Mouse (Mus musculus) lung, postnatal 0 days (tissue): ENCODE measurements around the gene Hspb9. TPM values are rescaled to one million over a fixed set of nuclear protein-coding genes. Genes with fewer than 3 reads are reported as not detected.

Source experiments
- ATAC-seq: fragments of 200-750 bp; cut with Nextera tagmentation; 2 replicates; pipeline ENCODE4 v1.8.0; 2017; ENCODE audit warnings: moderate library complexity
- DNase-seq: peaks from one replicate; pipeline ENCODE4 v3.0.0-alpha.2; 2016; ENCODE audit warnings: low spot score
- H3K27ac ChIP-seq: fragments of 300-500 bp; sonication (generic); 2 replicates; pipeline ENCODE4 v1.5.1; 2014; ENCODE audit warnings: antibody characterized with exemption, mild to moderate bottlenecking, low read length, mixed read lengths
- H3K27me3 ChIP-seq: fragments of 300-500 bp; sonication (generic); replicated peaks from 2 replicates; pipeline ENCODE4 v1.6.1; 2014; ENCODE audit warnings: low read length, mixed read lengths; ENCODE audit not compliant: insufficient read depth
- H3K36me3 ChIP-seq: fragments of 300-500 bp; sonication (generic); 2 replicates; pipeline ENCODE4 v1.6.1; 2014; ENCODE audit warnings: low read length, mixed read lengths; ENCODE audit not compliant: insufficient read depth
- H3K4me1 ChIP-seq: fragments of 300-500 bp; sonication (generic); 2 replicates; pipeline ENCODE4 v1.6.1; 2014; ENCODE audit warnings: antibody characterized with exemption, low read depth, low read length, mixed read lengths; ENCODE audit not compliant: insufficient read depth
- H3K4me2 ChIP-seq: fragments of 300-500 bp; sonication (generic); replicated peaks from 2 replicates; pipeline ENCODE4 v1.6.1; 2014; ENCODE audit warnings: low read depth, mild to moderate bottlenecking, low read length, moderate library complexity, mixed read lengths
- H3K4me3 ChIP-seq: fragments of 300-500 bp; sonication (generic); 2 replicates; pipeline ENCODE4 v1.5.1; 2014; ENCODE audit warnings: low read depth, low read length
- H3K9ac ChIP-seq: fragments of 300-500 bp; sonication (generic); replicated peaks from 2 replicates; pipeline ENCODE4 v1.6.1; 2014; ENCODE audit warnings: low read depth, mild to moderate bottlenecking
- H3K9me3 ChIP-seq: fragments of 300-500 bp; sonication (generic); 2 replicates; pipeline ENCODE4 v1.6.1; 2016; ENCODE audit warnings: low read length, mixed read lengths
- CTCF ChIP-seq: IDR thresholded peaks from 2 replicates; pipeline ENCODE4 v1.5.1; 2016; ENCODE audit warnings: antibody characterized with exemption, mild to moderate bottlenecking
- EP300 ChIP-seq: IDR thresholded peaks from 2 replicates; pipeline ENCODE4 v1.6.1; 2016; ENCODE audit warnings: antibody characterized with exemption, mild to moderate bottlenecking, control low read depth
- WGBS: fragments of 180-500 bp; shearing (Covaris S2); extraction: QIAGEN DNeasy Blood & Tissue Kit; methylation state at CpG from one replicate; pipeline ENCODE4 v1.1.7; 2014; 5-methylcytosine and 5-hydroxymethylcytosine counted together
- polyA plus RNA-seq: library from polyadenylated mRNA; unstranded; fragments of >200 nt; fragmentation: Nextera tagmentation; extraction: Ambion mirVana; gene quantifications from 2 replicates; pipeline ENCODE4 v1.2.1, GENCODE M21; 2015

Gene Hspb9
- polyA plus RNA-seq, 1 experiment from 2014 or later: 0.51 TPM

- Histone ChIP-seq H3K36me3 (no peaks in the 10 kb centered on the region), H3K9me3 (no peaks in the 10 kb centered on the region), H3K4me2 (no peak overlapping the region), H3K27me3 (no peaks in the 10 kb centered on the region), H3K9ac (no peak overlapping the region), H3K4me1 (no peaks in the 10 kb centered on the region), H3K4me3 (no peak overlapping the region), H3K27ac (no peak overlapping the region)
- no peak for TF ChIP-seq CTCF
- TF ChIP-seq EP300: no peak
- 61% methylated on average over 5 of the region's 5 CpGs for WGBS
- DNase-seq (no peak), ATAC-seq (no peak)
Observed at GRCm38 (mm10) chr11:100682526-100682925, 31.1 kb upstream of the Hspb9 start.

GRCm38 (mm10) chr11:100684084-100684483, 29.6 kb upstream of the Hspb9 start:
- WGBS: 72% methylated on average over 2 of the region's 2 CpGs

GRCm38 (mm10) chr11:100685371-100685770, 28.3 kb upstream of the Hspb9 start:
- H3K27ac ChIP-seq: no peak overlapping the region
- 66% methylated on average over 3 of the region's 3 CpGs for WGBS
- ATAC-seq (no peak), DNase-seq (no peak)
- no peaks in the 10 kb centered on the region for H3K9me3 ChIP-seq
- H3K9ac ChIP-seq: no peak overlapping the region
- no peaks in the 10 kb centered on the region for H3K27me3 ChIP-seq
- no peak for TF ChIP-seq CTCF
- no peak for TF ChIP-seq EP300
- H3K4me1 ChIP-seq: no peaks in the 10 kb centered on the region
- H3K4me2 ChIP-seq: no peak overlapping the region
- H3K36me3 ChIP-seq: no peaks in the 10 kb centered on the region
- H3K4me3 ChIP-seq: no peak overlapping the region

More at GRCm38 (mm10) chr11:100684084-100684483, 29.6 kb upstream of the Hspb9 start:
- DNase-seq (no peak), ATAC-seq (no peak)
- Histone ChIP-seq H3K36me3 (no peaks in the 10 kb centered on the region), H3K9ac (no peak overlapping the region), H3K4me3 (no peak overlapping the region), H3K27ac (no peak overlapping the region), H3K9me3 (no peaks in the 10 kb centered on the region), H3K27me3 (no peaks in the 10 kb centered on the region), H3K4me2 (no peak overlapping the region), H3K4me1 (no peaks in the 10 kb centered on the region)
- no peak for TF ChIP-seq EP300
- TF ChIP-seq CTCF: no peak

GRCm38 (mm10) chr11:100687265-100687664, 26.4 kb upstream of the Hspb9 start:
- WGBS: 53% methylated on average over 7 of the region's 7 CpGs
- Histone ChIP-seq H3K36me3 (no peaks in the 10 kb centered on the region), H3K27me3 (no peaks in the 10 kb centered on the region), H3K9me3 (no peaks in the 10 kb centered on the region), H3K4me2 (no peak overlapping the region), H3K4me3 (no peak overlapping the region), H3K27ac (no peak overlapping the region), H3K9ac (no peak overlapping the region), H3K4me1 (peaks cover 4% of the 10 kb centered on the region; the same call in 1 of the 2 replicates)
- ATAC-seq (no peak), DNase-seq (no peak)
- TF ChIP-seq EP300 (no peak), CTCF (no peak)

- Histone ChIP-seq H3K4me1 (peaks cover 5% of the 10 kb centered on the region; the same call in 1 of the 2 replicates), H3K27ac (no peak overlapping the region), H3K9ac (no peak overlapping the region), H3K27me3 (no peaks in the 10 kb centered on the region), H3K36me3 (no peaks in the 10 kb centered on the region), H3K4me2 (no peak overlapping the region), H3K9me3 (no peaks in the 10 kb centered on the region), H3K4me3 (no peak overlapping the region)
- no peak for ATAC-seq
- TF ChIP-seq EP300: no peak
- TF ChIP-seq CTCF: no peak
- no peak for DNase-seq
- 58% methylated on average over 4 of the region's 4 CpGs for WGBS
Observed at GRCm38 (mm10) chr11:100688443-100688842, 25.2 kb upstream of the Hspb9 start.

- Histone ChIP-seq H3K4me1 (peaks cover 5% of the 10 kb centered on the region; the same call in 1 of the 2 replicates), H3K4me2 (no peak overlapping the region), H3K9me3 (no peaks in the 10 kb centered on the region), H3K27me3 (no peaks in the 10 kb centered on the region), H3K27ac (no peak overlapping the region), H3K9ac (no peak overlapping the region), H3K4me3 (no peak overlapping the region), H3K36me3 (no peaks in the 10 kb centered on the region)
- ATAC-seq (no peak), DNase-seq (no peak)
- TF ChIP-seq CTCF: no peak
- TF ChIP-seq EP300: no peak
- 72% methylated on average over 7 of the region's 7 CpGs for WGBS
Observed at GRCm38 (mm10) chr11:100690389-100690788, 23.3 kb upstream of the Hspb9 start.

- no peak for ATAC-seq
- Histone ChIP-seq H3K27me3 (no peaks in the 10 kb centered on the region), H3K9ac (no peak within 1 kb of the TSS), H3K36me3 (no peaks in the 10 kb centered on the region), H3K4me2 (peak within 1 kb of the TSS; percentile 60), H3K27ac (no peak within 1 kb of the TSS), H3K4me1 (peaks cover 5% of the 10 kb centered on the region; the same call in 1 of the 2 replicates), H3K9me3 (no peaks in the 10 kb centered on the region), H3K4me3 (peak within 1 kb of the TSS; percentile 32)
- under 1% methylated on average over 23 of the region's 23 CpGs for WGBS
- TF ChIP-seq CTCF: no peak
- no peak for TF ChIP-seq EP300
- no peak for DNase-seq
Observed at GRCm38 (mm10) chr11:100692164-100692616, 21.5 kb upstream of the Hspb9 start, which contains the start of gene Zfp385c. Zfp385c (minus strand) TSS chr11:100692455.
